Mouse (Mus musculus) intestine, embryonic 14.5 days (tissue): ENCODE results near the gene Cyp2e1. TPM values are rescaled to one million over a fixed set of nuclear protein-coding genes. Genes with fewer than 3 reads are reported as not detected.
"Not testable (repeated sequence)": the region's sequence is repeated elsewhere in the genome, so short reads cannot be mapped to it uniquely, and the experiment has no call there.

Experiments used
- ATAC-seq: fragments of 200-750 bp; cut with Nextera tagmentation; replicated peaks from 2 replicates; pipeline ENCODE4 v1.8.0; 2017; ENCODE audit warnings: low read depth, moderate number of reproducible peaks, moderate TSS enrichment, moderate library complexity; ENCODE audit not compliant: low FRiP score, low TSS enrichment
- DNase-seq: peaks from one replicate; pipeline ENCODE4 v3.0.0-alpha.2; 2018; ENCODE audit warnings: low spot score
- H3K27ac ChIP-seq: fragments of 300-500 bp; sonication (generic); 2 replicates; pipeline ENCODE4 v1.5.1; 2014; ENCODE audit warnings: low read depth, mild to moderate bottlenecking, control low read depth
- H3K27me3 ChIP-seq: fragments of 300-500 bp; sonication (generic); replicated peaks from 2 replicates; pipeline ENCODE4 v1.6.1; 2014; ENCODE audit warnings: low read length, control low read depth; ENCODE audit not compliant: control insufficient read depth, insufficient read depth
- H3K36me3 ChIP-seq: fragments of 300-500 bp; sonication (generic); 2 replicates; pipeline ENCODE4 v1.6.1; 2014; ENCODE audit warnings: low read length, control low read depth; ENCODE audit not compliant: control insufficient read depth, insufficient read depth
- H3K4me1 ChIP-seq: fragments of 300-500 bp; sonication (generic); replicated peaks from 2 replicates; pipeline ENCODE4 v1.6.1; 2014; ENCODE audit warnings: low read length, control low read depth, mixed read lengths; ENCODE audit not compliant: control insufficient read depth, insufficient read depth
- H3K4me2 ChIP-seq: fragments of 300-500 bp; sonication (generic); 2 replicates; pipeline ENCODE4 v1.6.1; 2014; ENCODE audit warnings: low read length
- H3K4me3 ChIP-seq: fragments of 300-500 bp; sonication (generic); 2 replicates; pipeline ENCODE4 v1.5.1; 2014; ENCODE audit warnings: low read depth, low read length, control low read depth, mixed read lengths
- H3K9ac ChIP-seq: fragments of 300-500 bp; sonication (generic); 2 replicates; pipeline ENCODE4 v1.6.1; 2014; ENCODE audit warnings: mild to moderate bottlenecking, low read length
- H3K9me3 ChIP-seq: fragments of 300-500 bp; sonication (generic); 2 replicates; pipeline ENCODE4 v1.6.1; 2016; ENCODE audit warnings: low read length, control low read depth; ENCODE audit not compliant: control insufficient read depth
- WGBS: fragments of 180-500 bp; shearing (Covaris S2); extraction: QIAGEN DNeasy Blood & Tissue Kit; methylation state at CpG from one replicate; pipeline ENCODE4 v1.1.7; 2014; 5-methylcytosine and 5-hydroxymethylcytosine counted together
- polyA plus RNA-seq: library from polyadenylated mRNA; unstranded; fragments of >200 nt; fragmentation: Nextera tagmentation; extraction: Ambion mirVana; gene quantifications from 2 replicates; pipeline ENCODE4 v1.2.1, GENCODE M21; 2014

Cyp2e1 gene
- polyA plus RNA-seq, 1 experiment from 2014 or later = not detected

- no peaks in the 10 kb centered on the region for H3K9me3 ChIP-seq
- no peak for DNase-seq
- H3K4me2 ChIP-seq = no peak overlapping the region
- H3K27ac ChIP-seq = no peak overlapping the region
- H3K27me3 ChIP-seq = no peaks in the 10 kb centered on the region
- no peak overlapping the region for H3K4me3 ChIP-seq
- ATAC-seq = no peak
- no peaks in the 10 kb centered on the region for H3K36me3 ChIP-seq
- no peaks in the 10 kb centered on the region for H3K4me1 ChIP-seq
- no peak overlapping the region for H3K9ac ChIP-seq
Measured at GRCm38 (mm10) chr7:140754556-140754955, 9.0 kb upstream of the Cyp2e1 start.

GRCm38 (mm10) chr7:140756151-140756854 lies 7.2 kb upstream of the Cyp2e1 start:
- H3K4me2 ChIP-seq = no peak overlapping the region
- no peak for ATAC-seq
- no peak overlapping the region for H3K4me3 ChIP-seq
- no peak overlapping the region for H3K27ac ChIP-seq
- H3K9ac ChIP-seq = no peak overlapping the region
- no peaks in the 10 kb centered on the region for H3K36me3 ChIP-seq
- H3K4me1 ChIP-seq = no peaks in the 10 kb centered on the region
- no peaks in the 10 kb centered on the region for H3K27me3 ChIP-seq
- WGBS = 64% methylated on average over 4 of the region's 4 CpGs
- no peak for DNase-seq
- no peaks in the 10 kb centered on the region for H3K9me3 ChIP-seq

- no peak overlapping the region for H3K27ac ChIP-seq
- H3K27me3 ChIP-seq = no peaks in the 10 kb centered on the region
- H3K4me2 ChIP-seq = no peak overlapping the region
- H3K9ac ChIP-seq = no peak overlapping the region
- DNase-seq = no peak
- no peak overlapping the region for H3K4me3 ChIP-seq
- no peaks in the 10 kb centered on the region for H3K4me1 ChIP-seq
- no peaks in the 10 kb centered on the region for H3K9me3 ChIP-seq
- no peak for ATAC-seq
- no peaks in the 10 kb centered on the region for H3K36me3 ChIP-seq
Measured at GRCm38 (mm10) chr7:140760647-140761046, 2.9 kb upstream of the Cyp2e1 start.

- DNase-seq, H3K9ac ChIP-seq, H3K27me3 ChIP-seq, H3K4me3 ChIP-seq, H3K4me2 ChIP-seq, ATAC-seq, H3K4me1 ChIP-seq, H3K27ac ChIP-seq, H3K36me3 ChIP-seq, H3K9me3 ChIP-seq: not testable (repeated sequence)
- 76% methylated on average over 1 of the region's 1 CpGs for WGBS
Measured at GRCm38 (mm10) chr7:140765391-140765790, 1.9 kb downstream of the Cyp2e1 start.

- 68% methylated on average over 12 of the region's 12 CpGs for WGBS
- no peak overlapping the region for H3K27ac ChIP-seq
- no peaks in the 10 kb centered on the region for H3K36me3 ChIP-seq
- H3K4me3 ChIP-seq = no peak overlapping the region
- H3K27me3 ChIP-seq = no peaks in the 10 kb centered on the region
- no peaks in the 10 kb centered on the region for H3K4me1 ChIP-seq
- no peak overlapping the region for H3K4me2 ChIP-seq
- H3K9me3 ChIP-seq = no peaks in the 10 kb centered on the region
- ATAC-seq = no peak
- no peak overlapping the region for H3K9ac ChIP-seq
- no peak for DNase-seq
Measured at GRCm38 (mm10) chr7:140765888-140766739, 2.6 kb downstream of the Cyp2e1 start.

- H3K4me1 ChIP-seq = no peaks in the 10 kb centered on the region
- no peak overlapping the region for H3K4me2 ChIP-seq
- no peaks in the 10 kb centered on the region for H3K27me3 ChIP-seq
- H3K9me3 ChIP-seq = no peaks in the 10 kb centered on the region
- WGBS = 83% methylated on average over 4 of the region's 4 CpGs
- no peaks in the 10 kb centered on the region for H3K36me3 ChIP-seq
- ATAC-seq (no peak), DNase-seq (no peak)
- no peak overlapping the region for H3K9ac ChIP-seq
- H3K27ac ChIP-seq = no peak overlapping the region
- no peak overlapping the region for H3K4me3 ChIP-seq
Measured at GRCm38 (mm10) chr7:140780548-140780947, 17.0 kb downstream of the Cyp2e1 start.

- Histone ChIP-seq H3K9me3 (no peaks in the 10 kb centered on the region), H3K4me2 (no peak within 1 kb of the TSS), H3K27ac (no peak within 1 kb of the TSS), H3K4me1 (no peaks in the 10 kb centered on the region), H3K36me3 (no peaks in the 10 kb centered on the region), H3K9ac (no peak within 1 kb of the TSS), H3K4me3 (no peak within 1 kb of the TSS), H3K27me3 (no peaks in the 10 kb centered on the region)
- 81% methylated on average over 33 of the region's 33 CpGs for WGBS
- ATAC-seq (no peak), DNase-seq (no peak)
Measured at GRCm38 (mm10) chr7:140787406-140788052, 24.0 kb downstream of the Cyp2e1 start, which contains the start of gene Syce1. Gene Syce1 (minus strand): TSS chr7:140787852.

GRCm38 (mm10) chr7:140788053-140788435 lies 24.5 kb downstream of the Cyp2e1 start:
- H3K9me3 ChIP-seq = no peaks in the 10 kb centered on the region
- no peak for ATAC-seq
- no peak overlapping the region for H3K4me2 ChIP-seq
- H3K27ac ChIP-seq = no peak overlapping the region
- no peak for DNase-seq
- H3K27me3 ChIP-seq = no peaks in the 10 kb centered on the region
- no peaks in the 10 kb centered on the region for H3K4me1 ChIP-seq
- no peak overlapping the region for H3K4me3 ChIP-seq
- H3K36me3 ChIP-seq = no peaks in the 10 kb centered on the region
- no peak overlapping the region for H3K9ac ChIP-seq
- 84% methylated on average over 7 of the region's 7 CpGs for WGBS
